Mouse (Mus musculus) testis, adult 2 months (tissue): ENCODE data around the gene Gtf2ird1. TPM values are rescaled to one million over a fixed set of nuclear protein-coding genes. Genes with fewer than 3 reads are reported as not detected.

Source experiments
- H3K27ac ChIP-seq: fragments of 200-500 bp; 2 replicates; pipeline ENCODE4 v1.5.1; 2012; ENCODE audit warnings: low read depth, low read length; ENCODE audit not compliant: control insufficient read depth, insufficient read depth
- H3K27me3 ChIP-seq: fragments of 200-500 bp; 2 replicates; pipeline ENCODE4 v1.6.1; 2012; ENCODE audit warnings: mild to moderate bottlenecking, low read length, moderate library complexity; ENCODE audit not compliant: control insufficient read depth, insufficient read depth
- H3K36me3 ChIP-seq: fragments of 200-500 bp; 2 replicates; pipeline ENCODE4 v1.6.1; 2012; ENCODE audit warnings: mild to moderate bottlenecking, low read length; ENCODE audit not compliant: control insufficient read depth, insufficient read depth
- H3K4me1 ChIP-seq: fragments of 200-500 bp; 2 replicates; pipeline ENCODE4 v1.6.1; 2012; ENCODE audit warnings: low read length; ENCODE audit not compliant: control insufficient read depth, insufficient read depth
- H3K4me3 ChIP-seq: fragments of 200-500 bp; 2 replicates; pipeline ENCODE4 v1.5.1; 2012; ENCODE audit warnings: low read depth, mild to moderate bottlenecking, low read length, moderate library complexity, mixed read lengths; ENCODE audit not compliant: control insufficient read depth
- CTCF ChIP-seq: fragments of 200-500 bp; IDR thresholded peaks from 2 replicates; pipeline ENCODE4 v1.5.1; 2012; ENCODE audit warnings: low read depth, mild to moderate bottlenecking, inconsistent platforms, low read length, moderate library complexity; ENCODE audit not compliant: control insufficient read depth, insufficient read depth, insufficient replicate concordance
- POLR2A ChIP-seq: fragments of 200-500 bp; IDR thresholded peaks from 2 replicates; pipeline ENCODE4 v1.6.1; 2012; ENCODE audit warnings: low read depth, mild to moderate bottlenecking, inconsistent platforms, low read length, moderate library complexity; ENCODE audit not compliant: control insufficient read depth
- polyA plus RNA-seq: library from polyadenylated mRNA; depleted of rRNA; stranded (reverse); fragments of >200 nt; gene quantifications from 2 replicates; pipeline ENCODE4 v1.2.3, GENCODE M21; 2012

The Gtf2ird1 gene
- polyA plus RNA-seq, 1 experiment, result 29.1 TPM

- TF ChIP-seq CTCF (no peak), POLR2A (no peak)
- H3K4me3 ChIP-seq, result no peak overlapping the region
- no peaks in the 10 kb centered on the region for H3K36me3 ChIP-seq
- H3K27me3 ChIP-seq, result no peaks in the 10 kb centered on the region
- no peak overlapping the region for H3K27ac ChIP-seq
- no peaks in the 10 kb centered on the region for H3K4me1 ChIP-seq
Measured at GRCm38 (mm10) chr5:134475006-134475605, 18.6 kb upstream of the Gtf2ird1 start.

GRCm38 (mm10) chr5:134473902-134474301, 17.4 kb upstream of the Gtf2ird1 start:
- H3K4me3 ChIP-seq, result no peak overlapping the region
- TF ChIP-seq CTCF, result peak; percentile 27; the same call in 1 of the 2 replicates
- no peak for TF ChIP-seq POLR2A
- H3K4me1 ChIP-seq, result no peaks in the 10 kb centered on the region
- no peak overlapping the region for H3K27ac ChIP-seq
- no peaks in the 10 kb centered on the region for H3K36me3 ChIP-seq
- no peaks in the 10 kb centered on the region for H3K27me3 ChIP-seq

GRCm38 (mm10) chr5:134470538-134471169, 14.1 kb upstream of the Gtf2ird1 start:
- no peak for TF ChIP-seq CTCF
- H3K27ac ChIP-seq, result no peak overlapping the region
- H3K36me3 ChIP-seq, result no peaks in the 10 kb centered on the region
- H3K4me3 ChIP-seq, result no peak overlapping the region
- H3K27me3 ChIP-seq, result no peaks in the 10 kb centered on the region
- H3K4me1 ChIP-seq, result peaks cover 3% of the 10 kb centered on the region; the same call in 1 of the 2 replicates

GRCm38 (mm10) chr5:134469559-134470150, 13.1 kb upstream of the Gtf2ird1 start:
- H3K4me1 ChIP-seq, result peaks cover 3% of the 10 kb centered on the region; the same call in 1 of the 2 replicates

GRCm38 (mm10) chr5:134468158-134468765, 11.7 kb upstream of the Gtf2ird1 start:
- Histone ChIP-seq H3K27ac (no peak overlapping the region), H3K36me3 (no peaks in the 10 kb centered on the region), H3K27me3 (no peaks in the 10 kb centered on the region), H3K4me3 (no peak overlapping the region), H3K4me1 (peaks cover 3% of the 10 kb centered on the region; the same call in 1 of the 2 replicates)
- TF ChIP-seq CTCF (no peak), POLR2A (no peak)

More at GRCm38 (mm10) chr5:134469559-134470150, 13.1 kb upstream of the Gtf2ird1 start:
- no peak for TF ChIP-seq CTCF
- TF ChIP-seq POLR2A, result no peak
- Histone ChIP-seq H3K36me3 (no peaks in the 10 kb centered on the region), H3K27me3 (no peaks in the 10 kb centered on the region), H3K27ac (no peak overlapping the region), H3K4me3 (no peak overlapping the region)

GRCm38 (mm10) chr5:134467030-134467549, 10.6 kb upstream of the Gtf2ird1 start:
- H3K36me3 ChIP-seq, result no peaks in the 10 kb centered on the region
- H3K4me3 ChIP-seq, result no peak overlapping the region
- H3K4me1 ChIP-seq, result peaks cover 3% of the 10 kb centered on the region; the same call in 1 of the 2 replicates
- TF ChIP-seq CTCF (no peak), POLR2A (0 out of 2 replicates have a peak, but pooled peaks have one; percentile 16)
- no peak overlapping the region for H3K27ac ChIP-seq
- H3K27me3 ChIP-seq, result no peaks in the 10 kb centered on the region

GRCm38 (mm10) chr5:134466296-134467029, 9.9 kb upstream of the Gtf2ird1 start:
- Histone ChIP-seq H3K36me3 (no peaks in the 10 kb centered on the region), H3K27me3 (no peaks in the 10 kb centered on the region), H3K4me3 (no peak overlapping the region), H3K4me1 (peaks cover 3% of the 10 kb centered on the region; the same call in 1 of the 2 replicates), H3K27ac (no peak overlapping the region)
- no peak for TF ChIP-seq POLR2A
- no peak for TF ChIP-seq CTCF
